Mouse (Mus musculus): ENCODE measurements around the gene Erp29. TPM values are rescaled to one million over a fixed set of nuclear protein-coding genes. Genes with fewer than 3 reads are reported as not detected.

Erp29 gene
- polyA plus RNA-seq, 2 experiments from 2014 or later, result 58.4 to 80.5 TPM

GRCm38 (mm10) chr5:121386120-121386909, 66.0 kb downstream of the Erp29 start:
- ATAC-seq, result no peak

- ATAC-seq, result peak; percentile 80
Measured at GRCm38 (mm10) chr5:121385461-121386119, 66.7 kb downstream of the Erp29 start, which contains the start of gene Trafd1. TSS of gene Trafd1 (minus strand) at chr5:121385632.

- peak; percentile 8 for ATAC-seq
Measured at GRCm38 (mm10) chr5:121384757-121385460, 67.4 kb downstream of the Erp29 start.

- ATAC-seq, result no peak
Measured at GRCm38 (mm10) chr5:121383857-121384756, 68.2 kb downstream of the Erp29 start.

- no peak for ATAC-seq
Measured at GRCm38 (mm10) chr5:121380692-121381091, 71.6 kb downstream of the Erp29 start.

GRCm38 (mm10) chr5:121378678-121379256, 73.5 kb downstream of the Erp29 start:
- no peak for ATAC-seq

Other genes starting within 250 kb of the Erp29 start
- gene Rpl6, start 248.0 kb downstream of the Erp29 start, polyA plus RNA-seq (2017; shearing (Covaris generic)), result 1,000 to 10,000 TPM; 1,893 to 2,041 TPM
- gene Hectd4, start 232.3 kb downstream of the Erp29 start, polyA plus RNA-seq (2017; shearing (Covaris generic)), result 1 to 10 TPM; 6.4 to 7.0 TPM
- gene Trafd1, start 66.9 kb downstream of the Erp29 start, polyA plus RNA-seq (2017; shearing (Covaris generic)), result 10 to 100 TPM; 33.7 to 38.3 TPM
- gene Naa25, start 54.6 kb downstream of the Erp29 start, polyA plus RNA-seq (2017; shearing (Covaris generic)), result 10 to 100 TPM; 27.0 to 30.4 TPM
- gene Tmem116, start 613 bp downstream of the Erp29 start, polyA plus RNA-seq (2017; shearing (Covaris generic)), result 1 to 10 TPM in 1 of 2 experiments, under 1 TPM in 1; 0.71 to 1.2 TPM
- not detected for gene Adam1b, start 50.9 kb upstream of the Erp29 start, polyA plus RNA-seq (2017; shearing (Covaris generic))
- gene Adam1a, start 93.0 kb upstream of the Erp29 start, polyA plus RNA-seq (2017; shearing (Covaris generic)), result 1 to 10 TPM in 1 of 2 experiments, under 1 TPM in 1; 0.54 to 1.4 TPM
- not detected for gene Gm42878, start 93.0 kb upstream of the Erp29 start, polyA plus RNA-seq (2017; shearing (Covaris generic))
- 10 to 100 TPM; 23.4 to 26.0 TPM for gene Mapkapk5, start 93.4 kb upstream of the Erp29 start, polyA plus RNA-seq (2017; shearing (Covaris generic))
- 10 to 100 TPM in 1 of 2 experiments, 1 to 10 TPM in 1; 7.1 to 11.2 TPM for gene Aldh2, start 141.3 kb upstream of the Erp29 start, polyA plus RNA-seq (2017; shearing (Covaris generic))
- 1 to 10 TPM; 1.2 TPM for gene Acad12, start 166.4 kb upstream of the Erp29 start, polyA plus RNA-seq (2017; shearing (Covaris generic))
- gene Acad10, start 208.0 kb upstream of the Erp29 start, polyA plus RNA-seq (2017; shearing (Covaris generic)), result 1 to 10 TPM; 2.3 to 6.0 TPM
- 10 to 100 TPM; 11.5 to 14.1 TPM for gene Brap, start 208.1 kb upstream of the Erp29 start, polyA plus RNA-seq (2017; shearing (Covaris generic))

All from activated CD4-positive, CD25-positive, alpha-beta regulatory T cell, adult 4 months (primary cell).